Mouse (Mus musculus): ENCODE results near the gene Lemd1.

DNA sequence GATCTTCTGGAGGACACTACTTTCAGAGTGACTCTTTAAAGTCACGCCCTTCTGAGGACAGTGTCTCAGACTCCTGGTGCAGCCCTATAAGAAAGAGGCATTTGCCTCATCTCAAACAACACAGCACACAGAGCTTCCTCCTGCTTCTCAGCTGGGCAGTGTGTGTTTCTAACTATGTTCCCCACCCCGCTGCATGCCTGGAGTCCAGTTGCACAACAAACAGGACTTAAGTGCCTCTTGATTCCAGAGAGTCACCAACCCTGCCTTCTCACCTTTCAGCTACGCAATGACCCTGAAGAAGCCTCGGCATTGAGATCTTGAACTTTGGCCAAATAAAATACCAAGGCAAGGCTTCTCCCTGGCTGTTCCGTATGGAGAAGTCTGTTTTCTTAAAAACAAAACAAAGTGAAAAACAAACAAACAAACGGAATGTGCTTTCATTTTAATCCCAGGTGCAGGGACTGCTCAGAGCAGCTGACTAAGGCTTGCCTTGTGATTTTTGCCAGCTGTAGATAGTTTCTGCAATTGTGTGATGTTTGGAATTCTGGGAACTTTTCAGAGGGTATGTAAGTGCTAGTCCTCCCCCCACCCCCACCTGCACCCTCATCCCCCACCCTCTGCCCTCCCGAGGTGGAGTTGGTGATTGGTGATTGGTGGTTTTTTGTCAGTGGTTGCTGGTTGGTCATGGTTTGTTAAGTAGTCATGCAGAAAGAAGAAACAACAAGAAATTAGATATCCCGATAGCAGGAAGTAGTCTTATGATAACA lies 75.7 kb downstream of the Lemd1 start:
- TF ChIP-seq CTCF (IDR thresholded peaks at IDR 0.05; ENCODE audit: low read depth): no peak
- no peak for TF ChIP-seq EP300 (IDR thresholded peaks at IDR 0.05; ENCODE audit: low read depth)

Measured in liver, embryonic 14.5 days (tissue).